Mouse (Mus musculus) right cerebral cortex, postnatal 36 days (tissue): ENCODE measurements around the gene Tcstv3.
"Not testable (repeated sequence)": the region's sequence is repeated elsewhere in the genome, so short reads cannot be mapped to it uniquely, and the experiment has no call there.

Experiments
- DNase-seq, 2 experiments: peaks; one replicate each; pipeline ENCODE4 v3.0.0; 2022; ENCODE audit warnings: low spot score in 2 of 2, mixed read lengths in 1 of 2

Tcstv3 gene

DNA sequence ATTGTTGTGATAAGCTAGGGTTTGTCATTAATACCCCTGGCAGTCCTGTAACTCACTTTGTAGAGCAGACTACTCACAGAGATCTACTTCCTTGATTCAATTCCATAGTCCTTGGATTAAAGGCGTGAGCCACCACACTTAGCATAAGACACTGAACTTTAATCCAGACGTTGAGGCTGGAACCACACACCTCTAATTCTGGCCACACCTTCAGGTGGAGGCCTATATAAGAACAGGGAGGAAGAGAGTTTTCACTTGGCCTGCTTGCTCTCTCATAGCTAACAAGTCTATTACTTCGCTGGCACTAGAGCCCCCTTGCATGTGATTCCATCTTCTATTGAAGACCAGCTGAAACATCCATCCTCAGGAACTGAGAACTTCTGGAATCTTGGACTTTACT is at the start of gene Tcstv3:
Tcstv3 (plus strand) TSS at position 301 of the 400 bp plus-strand sequence.
- not testable (repeated sequence) for DNase-seq

GRCm38 (mm10) chr13:120277837-120278236 is 38.8 kb upstream of the Tcstv3 start:
- not testable (repeated sequence) for DNase-seq

- DNase-seq: no peak
These were observed 37.9 kb upstream of the Tcstv3 start for GRCm38 (mm10) chr13:120278784-120279183.

GRCm38 (mm10) chr13:120299324-120299894 is 17.3 kb upstream of the Tcstv3 start:
- DNase-seq: no peak

- DNase-seq: no peak
These were observed 16.7 kb upstream of the Tcstv3 start, which contains the start of gene BC147527 for GRCm38 (mm10) chr13:120299991-120300442. TSS of gene BC147527 (plus strand) at chr13:120300392.

- no peak for DNase-seq
These were observed 15.8 kb upstream of the Tcstv3 start for GRCm38 (mm10) chr13:120300853-120301252.

DNA sequence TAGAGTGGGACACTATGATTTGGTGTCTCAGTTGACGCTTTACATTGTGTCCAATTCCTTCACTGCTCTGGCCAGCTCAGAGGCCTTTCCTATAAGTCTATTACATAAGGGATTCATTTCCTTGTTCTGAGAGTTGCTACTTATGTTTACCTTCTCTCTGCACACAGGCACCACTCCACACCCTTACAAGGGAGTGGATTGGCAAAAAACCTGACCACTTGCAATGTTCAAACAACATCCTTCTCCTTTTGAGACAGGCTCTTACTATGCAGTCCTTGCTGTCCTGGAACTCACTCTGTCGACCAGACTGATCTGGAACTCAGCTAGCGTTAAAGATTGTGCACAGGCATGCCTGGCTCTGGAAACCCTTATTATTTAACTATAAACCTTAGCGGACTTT is 5.9 kb upstream of the Tcstv3 start:
- DNase-seq: no peak

- DNase-seq: no peak
These were observed 3.1 kb upstream of the Tcstv3 start for GRCm38 (mm10) chr13:120313584-120313983.

- DNase-seq: no peak
These were observed 3.5 kb downstream of the Tcstv3 start for GRCm38 (mm10) chr13:120320183-120320582.

GRCm38 (mm10) chr13:120320721-120321120 is 4.0 kb downstream of the Tcstv3 start:
- no peak for DNase-seq
